ENCODE assay signal across 20 mouse cellular contexts in the genomic region with DNA sequence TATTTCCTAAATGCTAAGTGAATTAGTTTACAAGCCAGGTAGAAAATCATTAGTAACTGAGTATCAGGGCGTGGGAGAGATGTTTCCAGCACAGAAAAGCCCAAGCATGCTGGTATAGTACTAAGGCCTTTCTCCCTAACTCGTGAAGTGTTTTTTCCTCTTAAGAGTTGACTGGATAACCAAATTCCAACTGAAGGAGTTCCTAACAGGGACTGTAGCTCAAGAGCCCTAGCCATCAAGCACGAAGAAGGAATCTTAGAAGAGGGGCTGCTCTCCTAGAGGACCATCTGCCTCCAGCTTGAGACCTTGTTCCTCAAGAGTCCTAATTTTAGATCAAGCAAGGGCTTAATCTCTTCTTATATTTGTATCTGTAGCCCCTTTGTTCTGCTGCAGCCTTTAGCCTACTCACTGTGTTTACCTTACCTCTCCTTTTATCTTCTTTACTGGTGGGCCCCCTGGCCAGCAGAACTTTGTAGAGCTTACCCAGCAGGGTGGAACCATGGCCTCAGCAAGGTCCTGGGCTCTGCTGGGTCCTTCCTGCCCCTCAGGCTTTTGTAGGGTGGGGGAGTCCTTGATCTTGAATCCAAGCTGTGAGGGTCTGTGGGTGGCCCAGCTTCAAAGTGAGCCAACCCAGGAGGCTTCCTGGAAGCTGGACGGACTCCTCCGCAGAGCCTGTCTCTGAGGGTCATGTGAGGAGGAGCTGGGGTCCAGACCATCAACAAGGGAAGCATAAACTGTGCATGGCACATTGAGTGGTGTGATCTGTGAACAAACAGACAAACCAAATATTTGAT. TPM values are rescaled to one million over a fixed set of nuclear protein-coding genes. Genes with fewer than 3 reads are reported as not detected.
DNase-seq lines count a peak whose midpoint lies in the region; ATAC-seq and TF ChIP-seq lines count a peak whose summit lies in the region.
"Had no signal": no experiment of that assay in that cellular context is flagged by ENCODE, and none has a peak within 500 bp of the region (broad histone marks: within the 10 kb centered on the region; RNA-seq: fewer than 3 reads in every experiment).

No protein-coding gene starts in this region.

- peaks cover 2% of the 10 kb centered on the region for H3K4me1 ChIP-seq in hindbrain, embryonic 11.5 days (replicated peaks; ENCODE audit: control insufficient read depth, insufficient read depth, low read length)
- peaks cover 31% of the 10 kb centered on the region for H3K4me1 ChIP-seq in hindbrain, embryonic 12.5 days
- H3K4me1 ChIP-seq in lung, embryonic 15.5 days = peaks cover 27% of the 10 kb centered on the region
- H3K4me1 ChIP-seq in lung, adult 2 months (ENCODE audit: control insufficient read depth, insufficient read depth, low read length) = peaks cover 4% of the 10 kb centered on the region
- H3K4me1 ChIP-seq in intestine, embryonic 15.5 days (replicated peaks) = peaks cover 14% of the 10 kb centered on the region
- H3K4me1 ChIP-seq in stomach, embryonic 15.5 days = no peaks in the 10 kb centered on the region
- H3K4me1 ChIP-seq: embryonic facial prominence, embryonic 15.5 days had no signal

- ATAC-seq in hindbrain, embryonic 11.5 days (ENCODE audit: low FRiP score) = no peak
- ATAC-seq in hindbrain, embryonic 12.5 days (ENCODE audit: low FRiP score) = no peak
- peak; percentile 60; the same call in 1 of the 2 replicates for ATAC-seq in lung, embryonic 15.5 days (ENCODE audit: borderline replicate concordance, extremely low read depth, low FRiP score, low TSS enrichment)
- ATAC-seq in intestine, embryonic 15.5 days = peak; percentile 61
- ATAC-seq in stomach, embryonic 15.5 days (ENCODE audit: insufficient read depth, low FRiP score, low read depth) = peak; percentile 68; the same call in 1 of the 2 replicates
- ATAC-seq: activated CD4-positive, CD25-positive, alpha-beta regulatory T cell, adult 4 months; forebrain, embryonic 14.5 days had no signal

- peak overlapping the region; percentile 21; the same call in 1 of the 2 replicates for H3K27ac ChIP-seq in hindbrain, embryonic 11.5 days (ENCODE audit: low read depth, low read length)
- no peak overlapping the region for H3K27ac ChIP-seq in hindbrain, embryonic 12.5 days
- peak overlapping the region; percentile 90 for H3K27ac ChIP-seq in lung, embryonic 15.5 days
- peak overlapping the region; percentile 61 for H3K27ac ChIP-seq in intestine, embryonic 15.5 days
- peak overlapping the region; percentile 72 for H3K27ac ChIP-seq in stomach, embryonic 15.5 days
- H3K27ac ChIP-seq: embryonic facial prominence, embryonic 15.5 days; gastrocnemius, adult 2 months; limb, embryonic 12.5 days had no signal

- H3K9me3 ChIP-seq in hindbrain, embryonic 11.5 days (ENCODE audit: control insufficient read depth, low read length) = no peaks in the 10 kb centered on the region
- no peaks in the 10 kb centered on the region for H3K9me3 ChIP-seq in hindbrain, embryonic 12.5 days (replicated peaks)
- H3K9me3 ChIP-seq in lung, embryonic 15.5 days = no peaks in the 10 kb centered on the region
- no peaks in the 10 kb centered on the region for H3K9me3 ChIP-seq in intestine, embryonic 15.5 days
- H3K9me3 ChIP-seq in stomach, embryonic 15.5 days = no peaks in the 10 kb centered on the region
- H3K9me3 ChIP-seq: embryonic facial prominence, embryonic 15.5 days; limb, embryonic 12.5 days had no signal

- no peak overlapping the region for H3K4me3 ChIP-seq in hindbrain, embryonic 11.5 days (ENCODE audit: low read depth, low read length)
- H3K4me3 ChIP-seq in hindbrain, embryonic 12.5 days = no peak overlapping the region
- H3K4me3 ChIP-seq in lung, embryonic 15.5 days = no peak overlapping the region
- no peak overlapping the region for H3K4me3 ChIP-seq in lung, adult 2 months (replicated peaks; ENCODE audit: extremely low read depth, low read depth, low read length)
- no peak overlapping the region for H3K4me3 ChIP-seq in intestine, embryonic 15.5 days (replicated peaks)
- H3K4me3 ChIP-seq in stomach, embryonic 15.5 days (replicated peaks) = no peak overlapping the region
- H3K4me3 ChIP-seq: embryonic facial prominence, embryonic 15.5 days; gastrocnemius, adult 2 months; limb, embryonic 12.5 days; megakaryocyte, embryonic 14.5 days had no signal

- no peak overlapping the region for H3K4me2 ChIP-seq in hindbrain, embryonic 11.5 days (replicated peaks; ENCODE audit: low read depth, low read length)
- no peak overlapping the region for H3K4me2 ChIP-seq in hindbrain, embryonic 12.5 days (replicated peaks)
- no peak overlapping the region for H3K4me2 ChIP-seq in lung, embryonic 15.5 days
- H3K4me2 ChIP-seq in intestine, embryonic 15.5 days (replicated peaks) = no peak overlapping the region; the same call in 1 of the 2 replicates
- H3K4me2 ChIP-seq in stomach, embryonic 15.5 days = no peak overlapping the region
- H3K4me2 ChIP-seq: embryonic facial prominence, embryonic 15.5 days; limb, embryonic 12.5 days had no signal

- no peaks in the 10 kb centered on the region for H3K36me3 ChIP-seq in hindbrain, embryonic 11.5 days (ENCODE audit: control insufficient read depth, insufficient read depth, low read length)
- H3K36me3 ChIP-seq in hindbrain, embryonic 12.5 days = no peaks in the 10 kb centered on the region
- H3K36me3 ChIP-seq in lung, embryonic 15.5 days = no peaks in the 10 kb centered on the region
- no peaks in the 10 kb centered on the region for H3K36me3 ChIP-seq in intestine, embryonic 15.5 days
- H3K36me3 ChIP-seq in stomach, embryonic 15.5 days = no peaks in the 10 kb centered on the region
- H3K36me3 ChIP-seq: embryonic facial prominence, embryonic 15.5 days; limb, embryonic 12.5 days had no signal

- WGBS in hindbrain, embryonic 11.5 days = 38% methylated on average over 5 of the region's 5 CpGs
- WGBS in hindbrain, embryonic 12.5 days = 43% methylated on average over 5 of the region's 5 CpGs
- whole genome bisulfite sequencing in lung, embryonic 15.5 days = 31% methylated on average over 5 of the region's 5 CpGs
- 59% methylated on average over 5 of the region's 5 CpGs for WGBS in lung, adult 2 months
- 38% methylated on average over 5 of the region's 5 CpGs for WGBS in intestine, embryonic 15.5 days
- 36% methylated on average over 5 of the region's 5 CpGs for WGBS in stomach, embryonic 15.5 days

- no peak overlapping the region for H3K9ac ChIP-seq in hindbrain, embryonic 11.5 days (ENCODE audit: low read depth, low read length)
- no peak overlapping the region for H3K9ac ChIP-seq in hindbrain, embryonic 12.5 days
- no peak overlapping the region for H3K9ac ChIP-seq in lung, embryonic 15.5 days
- H3K9ac ChIP-seq in intestine, embryonic 15.5 days = no peak overlapping the region
- H3K9ac ChIP-seq in stomach, embryonic 15.5 days = no peak overlapping the region
- H3K9ac ChIP-seq: embryonic facial prominence, embryonic 15.5 days; limb, embryonic 12.5 days had no signal

- no peak for DNase-seq in hindbrain, embryonic 11.5 days (ENCODE audit: low spot score)
- no peak for DNase-seq in lung, adult 2 months
- DNase-seq in adrenal gland, adult 18-20 months (ENCODE audit: low spot score in 2 of 2) = no peak
- DNase-seq in thymus, postnatal 36 days = no peak
- DNase-seq: gastrocnemius, adult 2 months; kidney, postnatal 36 days; layer of hippocampus, postnatal 36 days had no signal

- TF ChIP-seq POLR2A in lung, adult 2 months (IDR thresholded peaks at IDR 0.05; ENCODE audit: borderline replicate concordance, extremely low read depth, low read depth, low read length) = no peak

- H3K27me3 ChIP-seq in hindbrain, embryonic 11.5 days (ENCODE audit: control insufficient read depth, insufficient read depth, low read length) = no peaks in the 10 kb centered on the region
- no peaks in the 10 kb centered on the region for H3K27me3 ChIP-seq in hindbrain, embryonic 12.5 days
- H3K27me3 ChIP-seq in lung, embryonic 15.5 days = no peaks in the 10 kb centered on the region
- no peaks in the 10 kb centered on the region for H3K27me3 ChIP-seq in intestine, embryonic 15.5 days (replicated peaks)
- no peaks in the 10 kb centered on the region for H3K27me3 ChIP-seq in stomach, embryonic 15.5 days (replicated peaks)
- H3K27me3 ChIP-seq: embryonic facial prominence, embryonic 15.5 days; limb, embryonic 12.5 days had no signal

- no peak for TF ChIP-seq CTCF in lung, adult 2 months (IDR thresholded peaks at IDR 0.05; ENCODE audit: insufficient read depth, low read length)

RNA-seq across cellular contexts. Expression of gene Zdhhc19, which starts 42.0 kb away (rescaled TPM):
- polyA plus RNA-seq in hindbrain, embryonic 11.5 days (2014; fragmentation: Nextera tagmentation; extraction: Ambion mirVana) = not detected in 2 replicates
- polyA plus RNA-seq in hindbrain, embryonic 12.5 days (2016; fragmentation: Nextera tagmentation; extraction: Ambion mirVana) = not detected in 2 replicates
- not detected in 2 replicates for polyA plus RNA-seq in lung, embryonic 15.5 days (2015; fragmentation: Nextera tagmentation; extraction: Ambion mirVana)
- not detected in 2 replicates for polyA plus RNA-seq in lung, adult 2 months (2012; rRNA removed)
- polyA plus RNA-seq in intestine, embryonic 15.5 days (2015; fragmentation: Nextera tagmentation; extraction: Ambion mirVana) = 1.1 and 1.2 TPM in 2 replicates
- polyA plus RNA-seq in stomach, embryonic 15.5 days (2015; fragmentation: Nextera tagmentation; extraction: Ambion mirVana) = 0.21 and 0.22 TPM in 2 replicates
- not detected for total RNA-seq in adrenal gland, adult 18-20 months (2021)
- total RNA-seq: gastrocnemius, adult 2 months; hematopoietic stem cell, adult 5-6 weeks; layer of hippocampus, postnatal 36 days; monocyte, adult 5-6 weeks had no signal
- polyA plus RNA-seq: activated CD4-positive, CD25-positive, alpha-beta regulatory T cell, adult 4 months; C2C12; embryonic facial prominence, embryonic 15.5 days; forebrain, embryonic 14.5 days; limb, embryonic 12.5 days; neural tube, embryonic 14.5 days had no signal

RNA-seq across cellular contexts. Expression of gene Slc51a, which starts 50.4 kb away (rescaled TPM):
- polyA plus RNA-seq in hindbrain, embryonic 11.5 days (2014; fragmentation: Nextera tagmentation; extraction: Ambion mirVana) = 0.25 and 0.29 TPM in 2 replicates
- 0.09 and 0.14 TPM in 2 replicates for polyA plus RNA-seq in hindbrain, embryonic 12.5 days (2016; fragmentation: Nextera tagmentation; extraction: Ambion mirVana)
- polyA plus RNA-seq in lung, embryonic 15.5 days (2015; fragmentation: Nextera tagmentation; extraction: Ambion mirVana) = 0.08 and 0.39 TPM in 2 replicates
- polyA plus RNA-seq in lung, adult 2 months (2012; rRNA removed) = 0.11 and 0.17 TPM in 2 replicates
- 97.1 and 104 TPM in 2 replicates for polyA plus RNA-seq in intestine, embryonic 15.5 days (2015; fragmentation: Nextera tagmentation; extraction: Ambion mirVana)
- polyA plus RNA-seq in stomach, embryonic 15.5 days (2015; fragmentation: Nextera tagmentation; extraction: Ambion mirVana) = 17.7 and 25.2 TPM in 2 replicates
- total RNA-seq in adrenal gland, adult 18-20 months (2021) = not detected
- total RNA-seq: gastrocnemius, adult 2 months; layer of hippocampus, postnatal 36 days had no signal
- polyA plus RNA-seq: activated CD4-positive, CD25-positive, alpha-beta regulatory T cell, adult 4 months; embryonic facial prominence, embryonic 15.5 days had no signal

Comparison
In these comparisons a context has a peak if more than half of its experiments do, and no peak if none do; other contexts are left out.
1. ATAC-seq: peak in lung, embryonic 15.5 days (single experiment), intestine, embryonic 15.5 days (single experiment) and stomach, embryonic 15.5 days (single experiment); none in hindbrain, embryonic 11.5 days (single experiment) and hindbrain, embryonic 12.5 days (single experiment).
2. RNA of gene Slc51a, which starts 50.4 kb away (polyA plus RNA-seq): 97.1 to 104 TPM in intestine, embryonic 15.5 days and 17.7 to 25.2 TPM in stomach, embryonic 15.5 days; 0.08 to 0.39 TPM in lung, embryonic 15.5 days, 0.25 to 0.29 TPM in hindbrain, embryonic 11.5 days, 0.09 to 0.14 TPM in hindbrain, embryonic 12.5 days and 0.11 to 0.17 TPM in lung, adult 2 months; every median in the first group is over 10 times any median in the second.